Mouse (Mus musculus) limb, embryonic 11.5 days (tissue): ENCODE data around the gene Gm10762. TPM values are rescaled to one million over a fixed set of nuclear protein-coding genes. Genes with fewer than 3 reads are reported as not detected.

Source experiments
- ATAC-seq: fragments of 200-750 bp; cut with Nextera tagmentation; 2 replicates; pipeline ENCODE4 v1.8.0; 2017; ENCODE audit warnings: low read depth; ENCODE audit not compliant: insufficient number of reproducible peaks, low FRiP score, low TSS enrichment
- DNase-seq: peaks from one replicate; pipeline ENCODE4 v3.0.0-alpha.2; 2015; ENCODE audit warnings: low spot score
- H3K27ac ChIP-seq: fragments of 300-500 bp; sonication (generic); replicated peaks from 2 replicates; pipeline ENCODE4 v1.5.1; 2014; ENCODE audit warnings: low read depth, mild to moderate bottlenecking, low read length
- H3K27me3 ChIP-seq: fragments of 300-500 bp; sonication (generic); 2 replicates; pipeline ENCODE4 v1.6.1; 2014; ENCODE audit warnings: mild to moderate bottlenecking, low read length, mixed read lengths; ENCODE audit not compliant: control insufficient read depth, insufficient read depth
- H3K36me3 ChIP-seq: fragments of 300-500 bp; sonication (generic); 2 replicates; pipeline ENCODE4 v1.6.1; 2014; ENCODE audit warnings: mild to moderate bottlenecking, low read length, moderate library complexity, mixed read lengths; ENCODE audit not compliant: control insufficient read depth, insufficient read depth
- H3K4me1 ChIP-seq: fragments of 300-500 bp; sonication (generic); 2 replicates; pipeline ENCODE4 v1.6.1; 2014; ENCODE audit warnings: low read length, mixed read lengths; ENCODE audit not compliant: control insufficient read depth, insufficient read depth
- H3K4me2 ChIP-seq: fragments of 300-500 bp; sonication (generic); 2 replicates; pipeline ENCODE4 v1.6.1; 2014; ENCODE audit warnings: low read depth, mild to moderate bottlenecking, moderate library complexity; ENCODE audit not compliant: severe bottlenecking
- H3K4me3 ChIP-seq: fragments of 300-500 bp; sonication (generic); 2 replicates; pipeline ENCODE4 v1.5.1; 2014; ENCODE audit warnings: low read depth, low read length
- H3K9ac ChIP-seq: fragments of 300-500 bp; sonication (generic); 2 replicates; pipeline ENCODE4 v1.6.1; 2014; ENCODE audit warnings: mild to moderate bottlenecking, low read length
- H3K9me3 ChIP-seq: fragments of 300-500 bp; sonication (generic); 2 replicates; pipeline ENCODE4 v1.6.1; 2016; ENCODE audit warnings: low read length; ENCODE audit not compliant: control insufficient read depth
- WGBS: fragments of 180-500 bp; shearing (Covaris S2); extraction: QIAGEN DNeasy Blood & Tissue Kit; methylation state at CpG from one replicate; pipeline ENCODE4 v1.1.7; 2014; 5-methylcytosine and 5-hydroxymethylcytosine counted together
- microRNA-seq: library from miRNA; unstranded; fragments of <30 nt; microRNA quantifications from one replicate; pipeline ENCODE4, GENCODE M21; 2016
- polyA plus RNA-seq: library from polyadenylated mRNA; unstranded; fragments of >200 nt; fragmentation: Nextera tagmentation; extraction: Ambion mirVana; gene quantifications from 2 replicates; pipeline ENCODE4 v1.2.1, GENCODE M21; 2014

Gene Gm10762
- polyA plus RNA-seq, 1 experiment from 2014 or later = 23.4 TPM

DNA sequence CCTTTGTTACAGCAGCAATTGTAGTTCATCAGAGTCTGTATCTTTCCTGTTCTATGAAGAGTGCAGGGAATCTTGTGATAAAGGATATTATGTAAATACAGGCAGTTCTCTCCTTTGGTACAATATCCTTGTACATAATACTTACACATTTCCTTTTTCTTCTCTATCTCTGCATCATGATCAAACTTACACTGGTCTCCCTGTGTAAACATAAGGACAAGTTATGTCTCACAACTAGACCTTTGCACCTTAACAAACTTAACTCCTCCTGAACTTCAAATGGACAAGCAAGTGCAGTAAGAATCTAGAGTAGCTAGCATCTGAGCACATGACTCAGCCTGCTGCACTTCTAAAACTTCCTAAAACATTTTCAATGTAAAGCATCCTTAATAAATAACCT is 36.8 kb downstream of the Gm10762 start:
- no peak overlapping the region for H3K4me3 ChIP-seq
- H3K27ac ChIP-seq = no peak overlapping the region
- no peak for DNase-seq
- H3K4me1 ChIP-seq = no peaks in the 10 kb centered on the region
- ATAC-seq = no peak
- no peak overlapping the region for H3K4me2 ChIP-seq
- H3K9ac ChIP-seq = no peak overlapping the region
- H3K27me3 ChIP-seq = no peaks in the 10 kb centered on the region
- H3K36me3 ChIP-seq = peaks cover 4% of the 10 kb centered on the region; the same call in 1 of the 2 replicates
- no peaks in the 10 kb centered on the region for H3K9me3 ChIP-seq

DNA sequence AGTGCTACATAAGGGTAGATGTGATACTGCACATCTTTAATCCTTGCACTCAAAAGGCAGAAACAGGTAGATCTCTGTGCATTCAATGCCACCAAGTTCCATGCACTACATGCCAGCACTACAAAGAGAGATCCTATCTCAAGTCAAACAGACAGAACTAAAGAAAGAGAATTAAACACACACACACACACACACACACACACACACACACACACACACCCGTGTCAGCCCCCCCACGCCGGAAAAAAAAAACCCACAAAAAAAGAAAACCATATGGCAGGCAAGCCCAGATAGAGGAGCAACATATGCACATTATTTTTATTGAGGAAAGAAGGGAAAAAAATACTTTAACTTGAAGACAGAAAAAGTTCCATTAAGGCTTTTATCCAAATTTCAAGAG is 39.1 kb downstream of the Gm10762 start:
- ATAC-seq = no peak
- H3K9ac ChIP-seq = no peak overlapping the region
- no peak overlapping the region for H3K27ac ChIP-seq
- H3K4me1 ChIP-seq = no peaks in the 10 kb centered on the region
- DNase-seq = no peak
- no peaks in the 10 kb centered on the region for H3K27me3 ChIP-seq
- H3K4me3 ChIP-seq = no peak overlapping the region
- H3K4me2 ChIP-seq = no peak overlapping the region
- no peaks in the 10 kb centered on the region; the same call in 1 of the 2 replicates for H3K36me3 ChIP-seq
- H3K9me3 ChIP-seq = no peaks in the 10 kb centered on the region
- WGBS = 76% methylated on average over 3 of the region's 3 CpGs

DNA sequence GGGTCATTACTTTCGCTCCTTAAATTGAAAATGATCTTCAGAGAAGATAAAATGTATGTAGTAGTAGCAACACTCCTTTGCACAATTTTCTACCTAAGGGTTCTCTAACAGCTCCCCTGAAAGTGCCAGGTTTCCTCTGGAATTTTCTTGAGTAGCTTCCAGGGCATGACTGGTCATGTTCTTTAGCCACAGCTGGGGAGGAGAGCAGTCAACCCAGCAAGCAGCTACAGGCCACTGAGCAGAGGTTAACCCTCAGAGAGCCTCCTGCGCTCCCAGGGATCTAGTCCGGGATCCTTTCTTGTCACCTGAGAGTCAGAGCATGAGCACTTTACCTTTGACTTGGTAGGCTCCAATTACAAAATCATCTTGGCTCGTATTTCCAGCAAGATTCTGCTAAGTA is 42.7 kb downstream of the Gm10762 start:
- Histone ChIP-seq H3K4me1 (no peaks in the 10 kb centered on the region), H3K36me3 (no peaks in the 10 kb centered on the region; the same call in 1 of the 2 replicates), H3K27ac (no peak overlapping the region), H3K4me3 (no peak overlapping the region), H3K4me2 (no peak overlapping the region), H3K9me3 (no peaks in the 10 kb centered on the region), H3K9ac (no peak overlapping the region), H3K27me3 (no peaks in the 10 kb centered on the region)
- WGBS = 86% methylated on average over 4 of the region's 4 CpGs
- ATAC-seq = no peak
- DNase-seq = no peak

Small RNAs within 50 kb of the gene (microRNA-seq; reads per million reads assigned to microRNA genes)
- not detected for gene Gm22859

Other genes starting within 250 kb of the Gm10762 start
- gene Tmem87b, start 149.6 kb downstream of the Gm10762 start, polyA plus RNA-seq = 24.9 and 25.1 TPM in 2 replicates
- gene Fbln7, start 104.7 kb downstream of the Gm10762 start, polyA plus RNA-seq = 1.5 and 2.2 TPM in 2 replicates
- gene Zc3h8, start 23.6 kb downstream of the Gm10762 start, polyA plus RNA-seq = 8.5 and 11.4 TPM in 2 replicates
- gene Zc3h6, start 323 bp downstream of the Gm10762 start, polyA plus RNA-seq = 1.7 and 1.9 TPM in 2 replicates
- gene Vinac1, start 80.4 kb upstream of the Gm10762 start, polyA plus RNA-seq = 0.17 TPM in 1 of 2 replicates, not detected in the other
- gene Ttl, start 98.2 kb upstream of the Gm10762 start, polyA plus RNA-seq = 16.8 and 17.1 TPM in 2 replicates
- gene Polr1b, start 133.3 kb upstream of the Gm10762 start, polyA plus RNA-seq = 23.0 and 30.2 TPM in 2 replicates
- gene Chchd5, start 162.0 kb upstream of the Gm10762 start, polyA plus RNA-seq = 29.5 and 30.9 TPM in 2 replicates
- 47.0 and 50.8 TPM in 2 replicates for gene Slc20a1, start 231.0 kb upstream of the Gm10762 start, polyA plus RNA-seq